Mouse (Mus musculus) lung, postnatal 0 days (tissue): ENCODE results near the gene Kansl1.

Experiments used
- CTCF ChIP-seq: IDR thresholded peaks from 2 replicates; pipeline ENCODE4 v1.5.1; 2016; ENCODE audit warnings: antibody characterized with exemption, mild to moderate bottlenecking
- EP300 ChIP-seq: IDR thresholded peaks from 2 replicates; pipeline ENCODE4 v1.6.1; 2016; ENCODE audit warnings: antibody characterized with exemption, mild to moderate bottlenecking, control low read depth

GRCm38 (mm10) chr11:104441475-104442332 is 27.0 kb downstream of the Kansl1 start:
- TF ChIP-seq CTCF (no peak), EP300 (no peak)
